Mouse (Mus musculus) embryonic facial prominence, embryonic 10.5 days (tissue): ENCODE results near the gene Esr2. TPM values are rescaled to one million over a fixed set of nuclear protein-coding genes. Genes with fewer than 3 reads are reported as not detected.
"Not testable (repeated sequence)": the region's sequence is repeated elsewhere in the genome, so short reads cannot be mapped to it uniquely, and the experiment has no call there.

Experiments
- DNase-seq: peaks from one replicate; pipeline ENCODE4 v3.0.0-alpha.2; 2017; ENCODE audit warnings: low spot score
- H3K27ac ChIP-seq: fragments of 300-500 bp; sonication (generic); replicated peaks from 2 replicates; pipeline ENCODE4 v1.5.1; 2016; ENCODE audit warnings: mild to moderate bottlenecking
- H3K27me3 ChIP-seq: fragments of 300-500 bp; sonication (generic); replicated peaks from 2 replicates; pipeline ENCODE4 v1.6.1; 2016; ENCODE audit warnings: low read depth, mild to moderate bottlenecking; ENCODE audit not compliant: poor library complexity, severe bottlenecking
- H3K36me3 ChIP-seq: fragments of 300-500 bp; sonication (generic); replicated peaks from 2 replicates; pipeline ENCODE4 v1.6.1; 2016; ENCODE audit warnings: mild to moderate bottlenecking, moderate library complexity
- H3K4me1 ChIP-seq: fragments of 300-500 bp; sonication (generic); 2 replicates; pipeline ENCODE4 v1.6.1; 2016
- H3K4me3 ChIP-seq: fragments of 300-500 bp; sonication (generic); 2 replicates; pipeline ENCODE4 v1.5.1; 2016; ENCODE audit warnings: mild to moderate bottlenecking, moderate library complexity
- H3K9me3 ChIP-seq: fragments of 300-500 bp; sonication (generic); 2 replicates; pipeline ENCODE4 v1.6.1; 2016; ENCODE audit warnings: mild to moderate bottlenecking
- WGBS: fragments of 180-500 bp; shearing (Covaris S2); methylation state at CpG from one replicate; pipeline ENCODE4 v1.1.7; 2016; 5-methylcytosine and 5-hydroxymethylcytosine counted together
- polyA plus RNA-seq: library from polyadenylated mRNA; unstranded; fragments of >200 nt; fragmentation: Nextera tagmentation; extraction: Ambion mirVana; gene quantifications from 2 replicates; pipeline ENCODE4 v1.2.1, GENCODE M21; 2016

Gene Esr2
- polyA plus RNA-seq, result 0.20 and 0.29 TPM in 2 replicates

DNA sequence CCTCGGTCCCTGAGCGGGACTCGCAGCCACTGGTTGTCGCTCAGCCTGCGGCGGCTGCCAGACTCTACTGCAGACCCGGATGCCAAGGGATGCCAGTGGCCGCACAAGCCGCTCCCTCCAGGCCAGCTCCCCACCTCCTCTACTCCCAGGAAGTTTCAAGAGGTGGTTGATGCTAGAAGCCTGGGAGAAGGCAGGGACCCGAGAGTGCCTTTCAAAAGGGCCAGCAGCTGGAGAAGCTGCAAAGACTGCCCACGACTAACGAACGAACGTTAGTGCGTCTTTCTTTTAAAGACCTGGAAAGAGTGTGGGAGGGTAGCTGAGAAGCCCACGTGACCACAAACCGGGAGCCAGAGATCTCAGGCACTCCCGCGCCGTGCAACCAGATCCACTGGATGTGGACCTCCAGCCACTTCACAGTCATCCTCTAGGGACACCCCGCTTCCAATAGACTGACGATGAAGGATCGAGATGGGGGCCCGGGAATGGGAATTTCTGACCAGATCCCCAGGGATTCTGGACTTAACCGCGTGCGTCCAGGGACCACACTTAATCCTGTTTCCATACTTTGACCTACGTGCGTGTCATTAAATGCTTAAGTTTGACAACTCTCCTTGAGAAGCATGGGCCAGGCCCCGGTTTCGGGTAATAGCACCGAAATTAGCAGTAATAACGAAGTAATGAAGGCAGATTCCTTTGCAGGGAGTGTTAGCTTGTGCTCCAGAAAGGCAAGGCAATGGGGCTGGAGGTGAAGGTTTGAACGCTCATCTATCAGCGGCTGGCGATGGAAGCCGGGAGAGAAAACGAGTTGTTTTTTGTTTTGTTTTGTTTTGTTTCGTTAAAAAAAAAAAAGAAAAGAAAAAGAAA lies at the start of gene Esr2:
Esr2 (minus strand) TSS at position 260 of the 864 bp plus-strand sequence.
- peaks cover 12% of the 10 kb centered on the region for H3K4me1 ChIP-seq
- peak within 1 kb of the TSS; percentile 58 for H3K4me3 ChIP-seq
- H3K36me3 ChIP-seq, result no peaks in the 10 kb centered on the region
- peaks cover 28% of the 10 kb centered on the region for H3K27me3 ChIP-seq
- H3K9me3 ChIP-seq, result no peaks in the 10 kb centered on the region
- under 1% methylated on average over 39 of the region's 39 CpGs for WGBS
- DNase-seq, result peak; percentile 70
- H3K27ac ChIP-seq, result peak within 1 kb of the TSS; percentile 61; the same call in 1 of the 2 replicates

DNA sequence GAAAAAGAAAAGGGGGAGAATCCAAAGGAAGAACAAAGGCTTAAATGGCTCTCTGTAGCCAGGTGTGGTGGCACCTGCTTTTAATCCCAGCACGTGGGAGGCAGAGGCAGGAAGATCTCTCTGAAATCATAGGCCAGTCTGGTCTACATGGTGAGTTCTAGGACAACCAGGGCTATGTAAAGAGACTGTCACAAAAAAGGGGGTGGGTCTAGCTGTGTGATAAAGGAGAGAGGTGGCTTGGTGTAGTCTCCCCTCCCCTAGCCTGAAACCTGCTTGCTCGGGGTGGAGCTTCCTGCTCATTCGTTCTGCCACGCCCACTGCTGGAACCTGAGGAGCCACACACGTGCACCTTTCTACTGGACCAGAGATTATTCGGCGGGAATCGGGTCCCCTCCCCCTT lies 45.0 kb upstream of the Esr2 start:
- not testable (repeated sequence) for H3K9me3 ChIP-seq, H3K27me3 ChIP-seq, DNase-seq, H3K27ac ChIP-seq, H3K36me3 ChIP-seq, H3K4me1 ChIP-seq, H3K4me3 ChIP-seq
- WGBS, result 47% methylated on average over 4 of the region's 8 CpGs

- Histone ChIP-seq H3K27ac (no peak overlapping the region), H3K4me1 (peaks cover 12% of the 10 kb centered on the region), H3K9me3 (no peaks in the 10 kb centered on the region), H3K36me3 (no peaks in the 10 kb centered on the region), H3K4me3 (no peak overlapping the region), H3K27me3 (no peaks in the 10 kb centered on the region)
- WGBS, result 68% methylated on average over 11 of the region's 11 CpGs
- DNase-seq, result no peak
These were observed 39.7 kb upstream of the Esr2 start for GRCm38 (mm10) chr12:76216716-76217115.

GRCm38 (mm10) chr12:76215121-76215520 lies 38.1 kb upstream of the Esr2 start:
- DNase-seq, result no peak
- H3K4me3 ChIP-seq, result no peak overlapping the region
- 22% methylated on average over 5 of the region's 5 CpGs for WGBS
- H3K27me3 ChIP-seq, result no peaks in the 10 kb centered on the region
- H3K36me3 ChIP-seq, result no peaks in the 10 kb centered on the region
- H3K9me3 ChIP-seq, result no peaks in the 10 kb centered on the region
- H3K4me1 ChIP-seq, result peaks cover 12% of the 10 kb centered on the region
- H3K27ac ChIP-seq, result no peak overlapping the region

- no peak for DNase-seq
- H3K27ac ChIP-seq, result no peak overlapping the region
- no peaks in the 10 kb centered on the region for H3K36me3 ChIP-seq
- H3K4me3 ChIP-seq, result no peak overlapping the region
- WGBS, result 88% methylated on average over 5 of the region's 5 CpGs
- H3K4me1 ChIP-seq, result no peaks in the 10 kb centered on the region
- no peaks in the 10 kb centered on the region for H3K9me3 ChIP-seq
- no peaks in the 10 kb centered on the region for H3K27me3 ChIP-seq
These were observed 32.4 kb upstream of the Esr2 start for GRCm38 (mm10) chr12:76209429-76209974.

DNA sequence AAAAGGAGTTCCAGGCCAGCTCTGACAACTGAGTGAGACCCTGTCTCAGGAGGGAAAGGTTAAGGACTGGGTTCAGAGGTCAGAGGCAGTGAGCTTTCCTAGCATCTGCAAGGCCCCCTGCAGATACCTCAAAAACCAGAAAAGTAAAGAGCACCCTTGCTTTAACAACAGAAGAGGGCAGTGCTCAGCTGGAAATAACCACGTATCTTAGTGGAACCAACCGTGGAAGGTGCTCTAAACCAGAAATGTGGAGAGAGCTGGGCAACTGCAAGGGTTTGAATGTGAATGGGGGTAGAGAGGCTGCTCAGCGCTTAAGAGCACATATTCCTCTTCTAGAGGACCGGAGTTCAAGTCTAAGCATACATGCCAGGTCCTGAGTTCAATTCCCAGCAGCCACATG lies 23.3 kb upstream of the Esr2 start:
- peaks cover 8% of the 10 kb centered on the region for H3K27me3 ChIP-seq
- H3K9me3 ChIP-seq, result no peaks in the 10 kb centered on the region
- H3K4me3 ChIP-seq, result no peak overlapping the region
- WGBS, result 70% methylated on average over 4 of the region's 4 CpGs
- H3K27ac ChIP-seq, result no peak overlapping the region
- DNase-seq, result no peak
- no peaks in the 10 kb centered on the region for H3K36me3 ChIP-seq
- peaks cover 21% of the 10 kb centered on the region for H3K4me1 ChIP-seq

DNA sequence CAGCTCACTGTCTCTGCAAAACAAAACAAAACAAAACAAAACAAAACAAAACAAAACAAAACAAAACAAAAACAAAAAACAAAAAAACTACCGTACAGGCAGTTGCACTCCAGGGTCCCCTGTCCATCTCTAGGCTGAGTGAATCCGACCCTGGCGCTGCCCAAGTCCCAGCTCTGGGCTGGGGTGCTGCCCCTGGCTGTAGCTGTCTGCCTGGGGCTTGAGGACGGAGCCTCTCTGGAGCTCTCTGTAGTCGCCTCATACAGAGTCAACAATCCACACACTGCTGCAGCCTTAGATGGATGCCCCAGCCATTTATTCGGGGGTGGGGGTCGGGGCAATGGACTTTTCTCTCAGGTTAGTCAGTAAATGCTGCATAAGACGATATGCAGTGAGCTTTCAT lies 20.0 kb upstream of the Esr2 start:
- Histone ChIP-seq H3K4me3 (peak overlapping the region; percentile 54), H3K4me1 (peaks cover 21% of the 10 kb centered on the region), H3K27ac (peak overlapping the region; percentile 37; the same call in 1 of the 2 replicates), H3K27me3 (peaks cover 15% of the 10 kb centered on the region), H3K36me3 (no peaks in the 10 kb centered on the region), H3K9me3 (no peaks in the 10 kb centered on the region)
- 31% methylated on average over 8 of the region's 8 CpGs for WGBS
- no peak for DNase-seq

DNA sequence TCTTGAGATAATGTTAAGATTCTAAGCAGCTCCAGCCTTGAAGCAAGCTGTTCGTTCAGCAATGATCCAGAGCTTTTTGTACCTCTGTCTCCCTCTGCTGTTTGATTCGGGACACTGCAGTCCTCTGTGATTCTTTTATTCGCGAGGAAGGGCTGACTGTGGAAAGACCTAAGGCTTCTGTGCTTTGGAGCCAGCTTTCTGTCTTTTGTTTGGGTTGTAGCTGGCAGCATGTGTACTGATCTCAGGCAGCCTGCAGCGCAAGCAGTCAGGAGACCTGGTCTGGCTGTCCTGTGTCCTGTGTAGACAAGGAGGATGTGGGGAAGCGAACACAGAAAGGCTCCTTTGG lies 19.6 kb upstream of the Esr2 start:
- Histone ChIP-seq H3K36me3 (no peaks in the 10 kb centered on the region), H3K4me3 (peak overlapping the region; percentile 54), H3K4me1 (peaks cover 21% of the 10 kb centered on the region), H3K27me3 (peaks cover 15% of the 10 kb centered on the region), H3K27ac (peak overlapping the region; percentile 78; the same call in 1 of the 2 replicates), H3K9me3 (no peaks in the 10 kb centered on the region)
- DNase-seq, result peak; percentile 84
- 6% methylated on average over 6 of the region's 6 CpGs for WGBS

DNA sequence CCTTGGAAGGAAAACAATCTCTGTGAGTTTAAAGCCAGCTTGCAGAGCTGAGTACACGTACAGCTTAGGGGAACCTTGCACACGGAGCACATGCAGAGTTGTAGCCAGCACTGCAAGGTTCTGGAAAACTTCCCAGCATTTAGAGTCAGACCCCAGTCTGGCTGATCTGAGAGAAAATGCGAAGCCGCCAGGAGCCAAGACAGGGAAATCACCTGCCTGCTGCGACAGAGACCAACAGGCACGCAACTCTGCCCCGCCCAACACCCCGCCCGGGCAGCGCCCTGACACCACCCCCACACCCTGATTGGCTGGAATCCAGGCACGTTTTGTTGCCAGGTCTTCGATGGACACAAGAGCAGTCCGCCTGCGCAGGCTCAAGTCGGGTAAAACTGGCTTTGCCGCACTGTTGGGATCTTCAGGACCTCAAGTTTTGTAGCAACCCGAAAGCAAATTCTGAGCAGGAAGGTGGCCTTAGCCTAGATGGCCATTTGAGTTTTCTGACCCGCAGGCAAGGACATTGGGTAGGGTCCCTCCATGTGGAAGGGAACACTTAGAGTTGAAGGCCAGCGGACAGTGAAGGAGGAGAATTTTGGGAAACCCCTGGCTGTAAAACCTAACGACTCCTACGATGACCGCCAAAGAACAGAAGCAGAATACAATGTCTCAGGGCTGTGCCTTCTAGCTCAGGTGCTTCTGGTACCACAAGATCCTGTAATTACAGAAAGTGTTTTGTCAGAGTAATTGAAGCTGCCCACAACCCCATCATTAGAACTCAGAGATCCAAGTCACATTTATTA lies 19.1 kb upstream of the Esr2 start:
- Histone ChIP-seq H3K4me1 (peaks cover 21% of the 10 kb centered on the region), H3K27ac (peak overlapping the region; percentile 78), H3K27me3 (peaks cover 15% of the 10 kb centered on the region), H3K9me3 (no peaks in the 10 kb centered on the region), H3K4me3 (peak overlapping the region; percentile 54), H3K36me3 (no peaks in the 10 kb centered on the region)
- WGBS, result 1% methylated on average over 22 of the region's 22 CpGs
- DNase-seq, result peak; percentile 91

- peaks cover 21% of the 10 kb centered on the region for H3K4me1 ChIP-seq
- WGBS, result 72% methylated on average over 3 of the region's 3 CpGs
- H3K9me3 ChIP-seq, result peaks cover 3% of the 10 kb centered on the region; the same call in 1 of the 2 replicates
- peaks cover 15% of the 10 kb centered on the region for H3K27me3 ChIP-seq
- H3K27ac ChIP-seq, result no peak overlapping the region
- no peak overlapping the region for H3K4me3 ChIP-seq
- no peaks in the 10 kb centered on the region for H3K36me3 ChIP-seq
- no peak for DNase-seq
These were observed 17.5 kb upstream of the Esr2 start for GRCm38 (mm10) chr12:76194526-76194925.

GRCm38 (mm10) chr12:76190940-76191339 lies 13.9 kb upstream of the Esr2 start:
- WGBS, result 56% methylated on average over 11 of the region's 11 CpGs

GRCm38 (mm10) chr12:76187849-76188248 lies 10.8 kb upstream of the Esr2 start:
- 42% methylated on average over 8 of the region's 8 CpGs for WGBS
- Histone ChIP-seq H3K27ac (no peak overlapping the region), H3K4me1 (no peaks in the 10 kb centered on the region), H3K27me3 (no peaks in the 10 kb centered on the region), H3K9me3 (peaks cover 3% of the 10 kb centered on the region; the same call in 1 of the 2 replicates), H3K4me3 (no peak overlapping the region), H3K36me3 (no peaks in the 10 kb centered on the region)
- peak; percentile 44 for DNase-seq

More at GRCm38 (mm10) chr12:76190940-76191339, 13.9 kb upstream of the Esr2 start:
- H3K36me3 ChIP-seq, result no peaks in the 10 kb centered on the region
- H3K27me3 ChIP-seq, result peaks cover 12% of the 10 kb centered on the region
- peaks cover 3% of the 10 kb centered on the region; the same call in 1 of the 2 replicates for H3K9me3 ChIP-seq
- peak; percentile 44 for DNase-seq
- no peak overlapping the region for H3K27ac ChIP-seq
- H3K4me3 ChIP-seq, result no peak overlapping the region
- H3K4me1 ChIP-seq, result peaks cover 6% of the 10 kb centered on the region
